27 mouse cellular contexts compared by ENCODE assay signal in the genomic region with DNA sequence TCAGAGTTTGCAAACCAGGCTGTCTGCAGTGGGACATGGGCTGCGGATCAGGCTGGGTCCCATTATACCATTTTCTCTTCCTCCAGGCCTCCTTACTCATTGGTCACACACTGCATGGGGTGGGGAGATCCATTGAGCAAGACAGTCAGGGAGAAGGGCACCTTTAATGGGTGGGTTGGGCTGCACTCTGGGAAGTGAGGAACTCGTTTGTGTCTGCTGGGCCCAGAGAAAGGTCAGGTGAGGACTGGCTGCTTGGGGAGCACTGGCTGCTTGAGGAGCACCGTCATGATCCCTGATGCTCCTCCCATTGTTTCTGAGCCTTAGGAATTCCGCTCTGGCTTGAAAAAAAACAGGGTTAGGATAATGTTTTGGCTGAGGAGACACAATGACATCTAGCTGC. TPM values are rescaled to one million over a fixed set of nuclear protein-coding genes. Genes with fewer than 3 reads are reported as not detected.
"Had no signal": no experiment of that assay in that cellular context is flagged by ENCODE, and none has a peak within 500 bp of the region (broad histone marks: within the 10 kb centered on the region; RNA-seq: fewer than 3 reads in every experiment).

No protein-coding gene starts in this region.

- H3K27ac ChIP-seq: heart, adult 2 months; hindbrain, embryonic 13.5 days; hindbrain, embryonic 15.5 days; kidney, embryonic 15.5 days; kidney, postnatal 0 days; limb, embryonic 13.5 days; limb, embryonic 15.5 days; liver, embryonic 13.5 days; liver, embryonic 15.5 days had no signal

- DNase-seq: gastrocnemius, postnatal 14 days; gastrocnemius, postnatal 36 days; heart, adult 11 months; heart, postnatal 10 days; kidney, adult 11 months; kidney, adult 2 months; kidney, adult 9 months; kidney, postnatal 14 days; kidney, postnatal 36 days; layer of hippocampus, adult 9-11 months; layer of hippocampus, postnatal 36 days; left cerebral cortex, postnatal 4 days; liver, embryonic 13.5 days; liver, postnatal 0 days had no signal

- H3K4me2 ChIP-seq: heart, embryonic 12.5 days; hindbrain, embryonic 13.5 days; hindbrain, embryonic 15.5 days; kidney, embryonic 15.5 days; limb, embryonic 13.5 days; limb, embryonic 15.5 days; liver, embryonic 11.5 days; liver, embryonic 13.5 days; liver, embryonic 15.5 days had no signal

- H3K9ac ChIP-seq: heart, embryonic 12.5 days; hindbrain, embryonic 15.5 days; kidney, embryonic 15.5 days; limb, embryonic 13.5 days; limb, embryonic 15.5 days; liver, embryonic 13.5 days; liver, embryonic 15.5 days; liver, postnatal 0 days had no signal

- ATAC-seq: liver, postnatal 0 days had no signal

- H3K4me3 ChIP-seq: heart, adult 2 months; heart, embryonic 12.5 days; hindbrain, embryonic 13.5 days; hindbrain, embryonic 15.5 days; kidney, embryonic 15.5 days; limb, embryonic 13.5 days; limb, embryonic 15.5 days; liver, embryonic 13.5 days; liver, embryonic 15.5 days had no signal

- H3K9me3 ChIP-seq: heart, embryonic 12.5 days; hindbrain, embryonic 13.5 days; hindbrain, embryonic 15.5 days; kidney, embryonic 15.5 days; limb, embryonic 13.5 days; limb, embryonic 15.5 days; liver, embryonic 13.5 days; liver, embryonic 15.5 days had no signal

RNA-seq across cellular contexts. Expression of a gene that starts 2.6 kb away (rescaled TPM):
- total RNA-seq: hematopoietic stem cell, adult 5-6 weeks; layer of hippocampus, postnatal 14 days had no signal
- polyA plus RNA-seq: intestine, embryonic 14.5 days; liver, postnatal 0 days had no signal

RNA-seq across cellular contexts. Expression of a gene that starts 14.1 kb away (rescaled TPM):
- total RNA-seq: gastrocnemius, postnatal 36 days; hematopoietic stem cell, adult 5-6 weeks had no signal
- polyA plus RNA-seq: liver, embryonic 13.5 days; liver, embryonic 15.5 days; liver, postnatal 0 days had no signal
